Mouse (Mus musculus) C3H10T1/2 (cell line): Measurements from ENCODE around the gene 4930404N11Rik. TPM values are rescaled to one million over a fixed set of nuclear protein-coding genes. Genes with fewer than 3 reads are reported as not detected.

Experiments
- polyA plus RNA-seq, 2 experiments: library from polyadenylated mRNA; unstranded; fragments of >200 nt; fragmentation: generic; extraction: Trizol; gene quantifications; one replicate each; pipeline ENCODE4 v1.2.1; 2012; ENCODE audit warnings: missing spikeins in 2 of 2

The 4930404N11Rik gene
- 1 to 10 TPM in 1 of 2 experiments, under 1 TPM in 1; 0.27 to 2.1 TPM for polyA plus RNA-seq

GRCm38 (mm10) chr10:81365672-81366476, at the start of gene 4930404N11Rik:
Gene 4930404N11Rik, minus strand, starts transcription at chr10:81365816.

GRCm38 (mm10) chr10:81392781-81393185, 27.2 kb upstream of the 4930404N11Rik start, which contains the start of gene Smim24:
Gene Smim24, plus strand, starts transcription at chr10:81393051.

GRCm38 (mm10) chr10:81388505-81389055, 23.0 kb upstream of the 4930404N11Rik start, which contains the start of gene Gm48552:
Gene Gm48552, plus strand, starts transcription at chr10:81389005.

GRCm38 (mm10) chr10:81383802-81384604, 18.4 kb upstream of the 4930404N11Rik start, which contains the start of the genes Dohh and Gm48551:
Gene Dohh, plus strand, starts transcription at chr10:81384428.
Gene Gm48551, plus strand, starts transcription at chr10:81384466.

GRCm38 (mm10) chr10:81377793-81378552, 12.4 kb upstream of the 4930404N11Rik start, which contains the start of gene Fzr1:
Gene Fzr1, minus strand, starts transcription at chr10:81378516.

GRCm38 (mm10) chr10:81356991-81357844, 8.4 kb downstream of the 4930404N11Rik start, which contains the start of gene Mfsd12:
Gene Mfsd12, plus strand, starts transcription at chr10:81357491.

GRCm38 (mm10) chr10:81350351-81351063, 15.1 kb downstream of the 4930404N11Rik start, which contains the start of gene Hmg20b:
Gene Hmg20b, minus strand, starts transcription at chr10:81350480.

GRCm38 (mm10) chr10:81342686-81343505, 22.7 kb downstream of the 4930404N11Rik start, which contains the start of gene Gipc3:
Gene Gipc3, minus strand, starts transcription at chr10:81343266.

GRCm38 (mm10) chr10:81328386-81328785, 37.2 kb downstream of the 4930404N11Rik start, which contains the start of gene Tbxa2r:
Gene Tbxa2r, plus strand, starts transcription at chr10:81328731.

GRCm38 (mm10) chr10:81320550-81321347, 44.9 kb downstream of the 4930404N11Rik start, which contains the start of gene Cactin:
Gene Cactin, plus strand, starts transcription at chr10:81321103.

Other genes starting within 250 kb of the 4930404N11Rik start
- 10 to 100 TPM in 1 of 2 experiments, 1 to 10 TPM in 1; 6.5 to 24.7 TPM for gene Zbtb7a, start 230.6 kb downstream of the 4930404N11Rik start, polyA plus RNA-seq
- 10 to 100 TPM; 36.0 to 48.5 TPM for gene Pias4, start 197.9 kb downstream of the 4930404N11Rik start, polyA plus RNA-seq
- 1,000 to 10,000 TPM; 3,430 to 4,023 TPM for gene Eef2, start 189.2 kb downstream of the 4930404N11Rik start, polyA plus RNA-seq
- 100 to 1,000 TPM in 1 of 2 experiments, 10 to 100 TPM in 1; 98.3 to 105 TPM for gene Dapk3, start 182.8 kb downstream of the 4930404N11Rik start, polyA plus RNA-seq
- under 1 TPM; 0.11 to 0.15 TPM for gene 4930442H23Rik, start 182.0 kb downstream of the 4930404N11Rik start, polyA plus RNA-seq
- under 1 TPM in 1 of 2 experiments, not detected in 1; 0.02 TPM for gene Nmrk2, start 163.8 kb downstream of the 4930404N11Rik start, polyA plus RNA-seq
- under 1 TPM in 1 of 2 experiments, not detected in 1; 0.01 TPM for gene Atcay, start 135.0 kb downstream of the 4930404N11Rik start, polyA plus RNA-seq
- 10 to 100 TPM in 1 of 2 experiments, under 1 TPM in 1; 0.32 to 18.3 TPM for gene Zfr2, start 132.7 kb downstream of the 4930404N11Rik start, polyA plus RNA-seq
- gene Matk, start 112.9 kb downstream of the 4930404N11Rik start, polyA plus RNA-seq: 1 to 10 TPM in 1 of 2 experiments, under 1 TPM in 1; 0.69 to 1.9 TPM
- gene Mrpl54, start 98.9 kb downstream of the 4930404N11Rik start, polyA plus RNA-seq: 100 to 1,000 TPM; 242 to 665 TPM
- 100 to 1,000 TPM; 128 to 134 TPM for gene Apba3, start 98.9 kb downstream of the 4930404N11Rik start, polyA plus RNA-seq
- gene Tjp3, start 74.2 kb downstream of the 4930404N11Rik start, polyA plus RNA-seq: under 1 TPM in 1 of 2 experiments, not detected in 1; 0.02 TPM
- gene Pip5k1c, start 72.9 kb downstream of the 4930404N11Rik start, polyA plus RNA-seq: 10 to 100 TPM; 23.9 to 61.5 TPM
- 10 to 100 TPM; 27.2 to 37.4 TPM for gene Cactin, start 44.7 kb downstream of the 4930404N11Rik start, polyA plus RNA-seq
- gene Tbxa2r, start 37.1 kb downstream of the 4930404N11Rik start, polyA plus RNA-seq: 1 to 10 TPM in 1 of 2 experiments, under 1 TPM in 1; 0.02 to 2.0 TPM
- 1 to 10 TPM in 1 of 2 experiments, under 1 TPM in 1; 0.42 to 1.2 TPM for gene Gipc3, start 22.6 kb downstream of the 4930404N11Rik start, polyA plus RNA-seq
- 100 to 1,000 TPM; 102 to 104 TPM for gene Hmg20b, start 15.3 kb downstream of the 4930404N11Rik start, polyA plus RNA-seq
- gene Mfsd12, start 8.3 kb downstream of the 4930404N11Rik start, polyA plus RNA-seq: 10 to 100 TPM in 1 of 2 experiments, 1 to 10 TPM in 1; 4.0 to 13.8 TPM
- gene Fzr1, start 12.7 kb upstream of the 4930404N11Rik start, polyA plus RNA-seq: 10 to 100 TPM; 57.6 to 80.9 TPM
- 100 to 1,000 TPM in 1 of 2 experiments, 10 to 100 TPM in 1; 82.6 to 184 TPM for gene Dohh, start 18.6 kb upstream of the 4930404N11Rik start, polyA plus RNA-seq
- gene Gm48551, start 18.6 kb upstream of the 4930404N11Rik start, polyA plus RNA-seq: 1 to 10 TPM in 1 of 2 experiments, under 1 TPM in 1; 0.55 to 3.2 TPM
- gene Gm48552, start 23.2 kb upstream of the 4930404N11Rik start, polyA plus RNA-seq: 1 to 10 TPM in 1 of 2 experiments, not detected in 1; 1.8 TPM
- 1 to 10 TPM in 1 of 2 experiments, under 1 TPM in 1; 0.94 to 1.3 TPM for gene Smim24, start 27.2 kb upstream of the 4930404N11Rik start, polyA plus RNA-seq
- 100 to 1,000 TPM; 130 to 180 TPM for gene Nfic, start 89.8 kb upstream of the 4930404N11Rik start, polyA plus RNA-seq
- gene Celf5, start 116.9 kb upstream of the 4930404N11Rik start, polyA plus RNA-seq: 1 to 10 TPM; 1.9 to 5.7 TPM
- gene Ncln, start 130.6 kb upstream of the 4930404N11Rik start, polyA plus RNA-seq: 100 to 1,000 TPM; 108 to 149 TPM
- under 1 TPM in 1 of 2 experiments, not detected in 1; 0.02 TPM for gene S1pr4, start 134.3 kb upstream of the 4930404N11Rik start, polyA plus RNA-seq
- gene Gna15, start 158.4 kb upstream of the 4930404N11Rik start, polyA plus RNA-seq: under 1 TPM; 0.22 to 0.24 TPM
- 100 to 1,000 TPM; 106 to 118 TPM for gene Gna11, start 179.4 kb upstream of the 4930404N11Rik start, polyA plus RNA-seq
- gene Aes, start 193.7 kb upstream of the 4930404N11Rik start, polyA plus RNA-seq: 1,000 to 10,000 TPM; 1,359 to 1,572 TPM
- 100 to 1,000 TPM in 1 of 2 experiments, 1 to 10 TPM in 1; 6.0 to 202 TPM for gene Tle2, start 208.7 kb upstream of the 4930404N11Rik start, polyA plus RNA-seq
- gene Tle6, start 235.3 kb upstream of the 4930404N11Rik start, polyA plus RNA-seq: 10 to 100 TPM; 22.0 to 71.5 TPM
- gene BC025920, start 240.5 kb upstream of the 4930404N11Rik start, polyA plus RNA-seq: 1 to 10 TPM in 1 of 2 experiments, under 1 TPM in 1; 0.25 to 1.0 TPM